In the genomic region with DNA sequence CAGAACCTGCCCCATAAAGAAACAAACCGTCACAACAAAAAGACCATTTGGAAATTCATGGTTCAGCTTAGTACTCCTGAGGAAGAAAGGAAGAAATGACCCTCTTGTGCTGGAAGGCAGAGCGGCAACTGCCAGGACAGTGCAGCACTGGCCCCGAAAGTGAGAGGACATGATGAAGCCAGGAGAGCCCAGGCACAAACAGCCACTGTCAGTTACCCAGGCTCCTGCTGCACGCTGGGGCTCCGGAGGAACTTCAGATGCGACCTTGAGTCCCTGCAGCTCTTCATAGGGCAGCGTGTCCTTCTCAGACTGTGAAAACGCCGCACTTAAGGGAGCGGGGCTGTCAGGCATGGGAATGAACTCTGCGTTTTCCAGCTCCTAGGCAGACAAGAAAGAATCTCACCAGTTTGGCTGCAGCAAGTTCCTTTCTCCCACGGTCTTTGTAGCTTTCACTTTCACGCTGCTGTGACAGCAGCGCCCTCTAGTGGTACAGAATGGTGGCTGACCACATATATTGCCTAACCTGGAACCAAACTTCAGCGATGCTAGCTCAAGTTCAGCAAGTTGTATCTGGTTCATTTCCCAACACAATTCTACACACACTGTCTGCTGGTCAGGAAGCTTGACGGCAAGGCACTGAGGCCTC, we compare ENCODE assay signal across 8 mouse cellular contexts. TPM values are rescaled to one million over a fixed set of nuclear protein-coding genes. Genes with fewer than 3 reads are reported as not detected.
A peak's percentile ranks its signal among the peaks of the same experiment; 100 is the strongest.
DNase-seq lines count a peak whose midpoint lies in the region; ATAC-seq and TF ChIP-seq lines count a peak whose summit lies in the region.

No protein-coding gene starts in this region.

- DNase-seq in ZHBTc4 (ENCODE audit: low read depth, low spot score) = peak; percentile 91
- DNase-seq in cerebellum, postnatal 25 days = peak; percentile 84 to 89
- DNase-seq in gastrocnemius, adult 2 months = peak; percentile 86
- DNase-seq in induced T-regulatory cell, adult 2 months (ENCODE audit: low read depth) = peak; percentile 94
- peak; percentile 75 to 76 for DNase-seq in left cerebral cortex, adult 8-10 months (ENCODE audit: low spot score in 2 of 2)
- DNase-seq in right cerebral cortex, adult 2 months (ENCODE audit: low spot score in 2 of 2) = peak; percentile 90 to 94
- DNase-seq in urinary bladder, postnatal 10 days (ENCODE audit: low spot score) = peak; percentile 35

- H3K4me3 ChIP-seq in gastrocnemius, adult 2 months = peak overlapping the region; percentile 64

- peak overlapping the region; percentile 81 for H3K27ac ChIP-seq in gastrocnemius, adult 2 months

- TF ChIP-seq CTCF in gastrocnemius, adult 2 months (IDR thresholded peaks at IDR 0.05) = peak; percentile 96

- intact Hi-C loops in gastrocnemius, adult 2 months (cut with DNase I) = loop anchor here (1.0 to 2.0 kb wide), 3 partner anchors 137 to 213 kb away; no protein-coding TSS in a partner anchor

- ATAC-seq in megakaryocyte, adult 5-6 weeks (ENCODE audit: poor library complexity, severe bottlenecking) = peak; percentile 93

RNA-seq across cellular contexts. Expression of gene Zc2hc1c, which starts 17.0 kb away (rescaled TPM):
- total RNA-seq in gastrocnemius, adult 2 months (2021) = 1 to 10 TPM in 1 of 2 experiments, under 1 TPM in 1; 0.95 to 1.7 TPM
- total RNA-seq in left cerebral cortex, adult 8-10 months (2022) = 1 to 10 TPM; 2.6 to 3.3 (median 3.0) TPM
- total RNA-seq in megakaryocyte, adult 5-6 weeks (2015) = not detected in 2 replicates
- 0.04 TPM in 1 of 2 replicates, not detected in the other for total RNA-seq in megakaryocyte, adult 5-6 weeks (2017)

RNA-seq across cellular contexts. Expression of gene Acyp1, which starts 17.1 kb away (rescaled TPM):
- total RNA-seq in gastrocnemius, adult 2 months (2021) = 10 to 100 TPM; 37.9 to 52.7 TPM
- 10 to 100 TPM; 28.9 to 36.7 (median 30.1) TPM for total RNA-seq in left cerebral cortex, adult 8-10 months (2022)
- 40.9 and 41.2 TPM in 2 replicates for total RNA-seq in megakaryocyte, adult 5-6 weeks (2015)
- total RNA-seq in megakaryocyte, adult 5-6 weeks (2017) = 26.2 and 49.4 TPM in 2 replicates

RNA-seq across cellular contexts. Expression of gene Nek9, which starts 33.8 kb away (rescaled TPM):
- 100 to 1,000 TPM in 1 of 2 experiments, 10 to 100 TPM in 1; 99.2 to 131 TPM for total RNA-seq in gastrocnemius, adult 2 months (2021)
- total RNA-seq in left cerebral cortex, adult 8-10 months (2022) = 10 to 100 TPM; 37.2 to 40.5 (median 38.7) TPM
- total RNA-seq in megakaryocyte, adult 5-6 weeks (2015) = 40.9 TPM in 2 replicates
- total RNA-seq in megakaryocyte, adult 5-6 weeks (2017) = 25.1 and 27.9 TPM in 2 replicates

RNA-seq across cellular contexts. Expression of gene Mlh3, which starts 35.0 kb away (rescaled TPM):
- total RNA-seq in gastrocnemius, adult 2 months (2021) = 10 to 100 TPM in 1 of 2 experiments, 1 to 10 TPM in 1; 8.9 to 10.6 TPM
- 10 to 100 TPM; 16.1 to 20.8 (median 17.1) TPM for total RNA-seq in left cerebral cortex, adult 8-10 months (2022)
- total RNA-seq in megakaryocyte, adult 5-6 weeks (2015) = 3.7 and 4.1 TPM in 2 replicates
- 6.6 and 7.1 TPM in 2 replicates for total RNA-seq in megakaryocyte, adult 5-6 weeks (2017)

Comparison
In these comparisons a context has a peak if more than half of its experiments do, and no peak if none do; other contexts are left out.
1. Peak in every context shown above with its lines: DNase-seq, ATAC-seq, H3K4me3 ChIP-seq and H3K27ac ChIP-seq.
2. DNase-seq: peak in every context shown above with its lines; median percentile 94 in induced T-regulatory cell, adult 2 months; 92 in right cerebral cortex, adult 2 months; 91 in ZHBTc4; 86 in cerebellum, postnatal 25 days; 86 in gastrocnemius, adult 2 months; 76 in left cerebral cortex, adult 8-10 months; 35 in urinary bladder, postnatal 10 days.